Mouse (Mus musculus): ENCODE data around the gene Kif17. TPM values are rescaled to one million over a fixed set of nuclear protein-coding genes. Genes with fewer than 3 reads are reported as not detected.

Kif17 gene
- 10 to 100 TPM; 17.8 to 18.3 TPM for total RNA-seq (2021)

DNA sequence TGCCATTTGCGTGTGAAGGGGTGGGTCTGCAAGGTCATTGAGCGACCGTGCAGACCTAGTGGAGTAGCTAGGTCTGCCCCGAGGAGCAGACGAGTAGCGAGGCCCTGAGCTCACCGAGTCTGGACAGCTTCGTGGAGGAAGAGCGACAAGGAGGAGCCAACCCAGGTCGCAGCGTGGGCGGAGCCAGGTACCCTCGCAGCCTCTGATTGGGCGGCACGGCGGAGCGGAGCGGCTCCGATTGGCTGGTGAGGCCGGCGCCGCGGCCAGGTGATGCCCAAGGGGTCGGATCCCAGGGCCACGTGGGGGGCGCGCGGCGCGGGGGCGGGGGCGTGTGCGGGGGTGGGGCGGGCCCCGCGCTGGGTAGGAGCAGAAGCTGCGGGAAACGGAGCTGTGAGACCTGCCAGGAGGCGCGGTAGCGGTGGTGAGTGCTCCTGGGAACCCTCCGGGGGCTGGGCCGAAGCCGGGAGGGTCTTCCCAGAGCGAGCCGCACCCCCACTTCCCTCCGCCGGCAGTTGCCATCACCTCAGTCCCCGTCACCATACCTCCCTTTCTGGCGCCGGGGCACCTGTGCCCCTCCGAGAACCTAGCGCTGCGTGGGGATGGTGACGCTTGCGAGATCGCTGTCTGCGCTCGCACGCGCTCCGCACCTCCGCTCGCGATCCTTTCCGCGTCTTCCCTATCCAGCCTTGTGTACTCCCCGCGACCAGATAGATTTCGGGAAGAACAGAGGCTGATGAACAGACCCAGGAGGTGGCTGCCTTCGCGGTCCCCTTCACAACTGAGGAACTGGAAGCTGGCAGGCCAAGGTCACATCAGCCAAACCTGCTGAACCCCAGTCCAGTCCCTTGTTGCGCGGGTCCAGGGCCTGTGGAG, at the start of gene Kif17, which contains the start of gene Sh2d5:
Gene Kif17 (plus strand): TSS at position 348 of the 873 bp plus-strand sequence.
Gene Sh2d5 (plus strand): TSS at position 316 of the 873 bp plus-strand sequence.
- DNase-seq, result peak; percentile 86 to 87

DNA sequence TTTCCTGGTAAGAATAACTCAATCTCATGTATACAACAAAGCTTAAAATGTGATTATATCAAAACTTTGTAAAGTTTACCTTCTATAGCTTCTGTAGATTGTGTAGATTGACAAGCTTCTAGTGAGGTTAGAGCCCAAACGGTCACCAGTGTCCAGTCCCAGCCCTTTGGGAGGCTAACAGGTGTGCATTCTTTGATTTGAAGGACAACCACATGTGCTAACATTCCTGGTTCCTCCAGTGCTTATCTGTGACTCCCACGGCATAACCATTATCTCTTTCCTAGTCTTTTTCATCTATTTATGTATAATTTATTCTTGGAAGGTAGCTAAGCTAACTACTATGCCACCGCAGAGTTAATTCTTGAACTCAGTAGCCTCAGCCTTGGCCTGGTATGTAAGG, 49.5 kb upstream of the Kif17 start:
- DNase-seq, result no peak

- DNase-seq, result no peak
Measured at GRCm38 (mm10) chr4:138201696-138202095, 48.5 kb upstream of the Kif17 start.

DNA sequence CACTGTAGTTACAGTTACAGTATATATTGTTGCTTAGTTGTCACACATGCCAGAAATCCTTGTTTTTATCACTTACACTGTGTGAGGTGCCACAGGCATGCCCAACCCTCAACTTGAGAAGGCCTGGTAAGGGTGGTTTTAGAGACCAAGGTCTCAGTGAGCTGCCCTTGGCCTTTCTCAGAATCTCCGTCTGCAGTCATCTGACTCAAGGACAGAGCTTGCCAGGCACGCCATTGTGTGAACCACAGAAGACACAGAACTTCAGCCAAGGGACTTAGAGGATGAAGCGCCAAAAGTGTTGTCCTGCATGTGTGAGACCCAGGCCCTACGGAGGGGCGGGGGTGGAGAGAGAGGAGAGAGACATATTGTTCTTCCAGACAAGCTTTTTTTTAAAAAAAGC, 40.1 kb upstream of the Kif17 start:
- no peak for DNase-seq

DNA sequence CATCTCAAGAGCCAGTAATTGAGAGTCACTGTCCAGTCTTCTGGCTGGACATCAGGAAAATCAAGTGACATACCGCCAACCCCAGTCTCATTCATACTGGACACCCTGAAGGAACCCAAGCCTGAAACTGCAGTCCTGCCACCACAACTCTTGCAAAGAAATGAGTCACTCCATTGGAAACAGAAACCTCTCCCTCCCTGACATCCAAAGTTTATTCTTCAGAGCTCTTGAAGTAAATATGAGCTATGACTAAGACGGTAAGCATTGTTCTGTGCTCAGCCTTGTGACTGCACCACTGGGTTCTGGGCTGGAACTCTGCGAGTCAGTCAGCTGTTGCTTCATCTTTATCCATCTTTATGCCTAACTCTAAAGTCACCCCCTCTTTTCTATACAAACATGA, 36.4 kb upstream of the Kif17 start:
- no peak for DNase-seq

DNA sequence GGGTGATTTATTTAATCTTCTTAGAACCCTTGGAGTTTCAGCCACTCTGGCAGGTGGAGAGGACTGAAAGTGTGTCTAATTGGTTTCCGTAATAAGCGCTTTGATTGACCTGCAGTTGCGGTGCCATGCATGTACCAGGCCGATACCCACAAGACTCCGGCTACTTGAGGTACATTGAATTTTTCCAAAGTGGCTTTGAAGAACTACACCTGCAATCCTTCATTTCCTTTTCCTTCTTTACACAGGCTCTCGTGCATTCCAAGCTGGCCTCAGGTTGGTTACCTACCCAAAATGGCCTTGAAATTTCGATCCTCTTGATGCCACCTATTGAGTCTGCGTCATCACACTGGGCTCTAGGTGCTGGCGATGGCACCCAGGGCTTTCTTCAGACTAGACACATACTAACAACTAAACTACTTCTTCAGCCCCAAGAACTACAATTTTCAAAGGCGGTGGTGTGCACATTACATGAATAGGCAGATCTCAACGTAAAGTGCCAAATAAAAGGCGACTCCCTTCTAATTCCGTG, 34.5 kb upstream of the Kif17 start:
- no peak for DNase-seq

- DNase-seq, result peak; percentile 74 to 76
Measured at GRCm38 (mm10) chr4:138216200-138216890, 33.9 kb upstream of the Kif17 start, which contains the start of gene Hp1bp3. Hp1bp3 (plus strand) TSS chr4:138216296.

DNA sequence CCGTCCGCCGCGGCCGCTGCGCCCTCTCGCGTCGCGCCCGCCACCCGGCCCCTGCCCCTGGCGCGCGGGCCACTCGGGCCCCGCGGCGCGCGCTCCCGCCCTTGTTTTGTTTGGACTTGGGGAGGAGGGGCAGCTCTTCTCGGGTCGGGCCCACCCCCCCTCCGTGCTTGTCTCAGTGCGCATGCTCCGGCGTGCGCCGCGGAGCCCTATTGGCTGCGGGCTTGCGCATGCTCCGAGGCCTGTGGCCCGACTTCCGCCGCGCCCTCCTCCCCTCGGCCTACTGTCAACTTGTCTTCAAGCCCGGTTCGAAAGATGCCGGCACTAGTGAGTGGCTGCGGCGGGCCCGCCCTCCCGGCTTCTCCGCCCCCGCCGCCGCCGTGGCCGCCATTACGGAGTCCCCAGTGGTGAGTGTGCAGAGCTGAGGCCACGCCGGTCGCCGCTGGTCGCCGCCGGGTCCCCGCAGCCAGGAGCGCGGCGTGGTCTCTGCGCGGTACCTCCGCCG, 33.3 kb upstream of the Kif17 start:
- DNase-seq, result peak; percentile 97

DNA sequence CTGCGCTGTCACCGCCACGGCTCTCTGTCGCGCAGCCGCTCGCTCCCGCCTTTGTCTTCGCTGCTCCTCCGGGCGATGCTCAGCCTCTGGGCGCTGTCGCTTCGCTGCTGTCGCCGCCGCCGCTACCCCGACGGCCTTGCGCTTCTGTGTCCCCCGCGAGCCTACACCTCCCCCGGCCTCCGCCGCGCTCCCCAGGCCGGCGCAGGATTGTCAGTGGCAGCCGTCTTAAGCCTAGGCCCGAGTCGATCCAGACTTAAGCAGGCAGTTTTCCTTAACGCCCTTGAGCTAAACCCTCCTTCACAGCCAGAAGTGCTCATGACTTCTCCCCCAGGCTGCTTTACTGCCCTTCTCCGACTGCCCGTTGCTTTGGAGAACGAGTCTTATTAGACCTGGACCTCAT, 32.8 kb upstream of the Kif17 start:
- peak in 1 of 2 experiments; percentile 39 for DNase-seq

DNA sequence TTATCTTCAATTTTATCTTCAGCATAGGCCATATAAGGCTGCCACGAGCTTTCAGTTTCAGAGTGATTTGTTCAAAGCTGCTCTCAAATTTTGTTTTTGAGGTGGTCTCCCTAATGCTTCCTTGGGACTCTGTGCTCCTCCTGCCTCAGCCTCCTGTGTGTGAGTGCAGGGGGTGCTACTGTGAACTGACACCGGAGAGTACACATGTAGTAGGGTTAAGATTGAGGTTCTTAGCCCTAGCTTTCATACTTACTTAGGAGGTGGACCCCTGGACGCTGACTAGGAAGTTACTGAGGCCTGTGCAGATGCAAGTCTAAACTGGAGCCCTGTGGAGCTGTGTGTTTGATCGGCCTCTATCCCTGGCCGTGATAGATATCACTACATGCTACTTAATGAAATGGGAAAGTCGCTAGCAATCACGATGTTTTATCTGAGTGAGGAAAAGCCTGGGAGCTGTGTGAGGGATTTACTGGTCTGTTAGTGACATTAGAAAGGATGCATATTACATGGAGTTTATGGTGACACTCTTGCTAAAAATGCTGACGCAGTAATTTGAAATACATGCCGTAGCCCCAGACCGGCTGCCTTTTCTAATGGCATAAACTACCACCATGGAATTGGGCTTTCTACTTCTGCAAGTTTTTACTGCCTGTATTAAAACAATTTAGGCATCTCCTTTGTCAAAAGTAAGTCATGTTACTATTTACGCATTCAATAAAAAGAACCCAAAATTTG, 32.1 kb upstream of the Kif17 start:
- DNase-seq, result no peak

GRCm38 (mm10) chr4:138219331-138219730, 30.9 kb upstream of the Kif17 start:
- no peak for DNase-seq

DNA sequence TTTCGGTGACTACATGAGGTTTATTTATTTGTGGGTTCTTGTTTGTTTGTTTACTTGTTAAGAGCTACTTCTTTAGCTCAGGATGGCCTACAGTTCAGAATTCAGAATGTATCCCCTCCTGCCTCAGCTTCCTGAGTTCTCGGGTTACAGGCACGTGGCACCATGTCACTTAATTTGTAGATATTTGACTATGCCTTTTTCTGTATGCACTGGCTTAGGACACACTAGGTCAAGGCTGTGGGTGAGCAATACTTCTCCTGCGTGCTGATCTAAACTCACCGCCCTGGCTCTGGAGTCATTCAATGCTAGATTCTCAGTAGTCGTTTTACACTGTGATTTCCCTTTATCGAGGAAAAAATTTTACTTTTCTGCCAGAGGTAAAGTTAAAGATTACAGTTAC, 29.5 kb upstream of the Kif17 start:
- no peak for DNase-seq

GRCm38 (mm10) chr4:138221406-138221805, 28.8 kb upstream of the Kif17 start:
- no peak for DNase-seq

DNA sequence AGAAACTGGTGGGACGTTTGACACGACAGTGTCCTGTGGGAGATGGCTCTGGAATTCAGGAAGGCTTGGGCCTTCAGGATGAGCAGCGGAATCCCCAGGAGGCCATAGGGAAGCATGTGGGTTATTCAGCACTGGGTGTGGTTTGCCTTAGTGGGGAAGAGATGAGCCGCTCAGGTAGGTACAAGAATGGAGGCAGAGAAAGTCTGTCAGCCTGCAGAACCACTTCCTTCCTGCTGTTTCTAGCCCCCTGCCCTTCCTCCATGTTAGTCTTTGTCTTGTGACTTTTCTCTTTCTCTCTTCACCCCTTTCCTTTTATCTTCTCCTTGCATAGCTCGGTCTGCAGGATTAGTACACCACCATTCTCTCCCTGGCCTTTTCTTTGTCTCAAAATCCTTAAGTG, 27.8 kb upstream of the Kif17 start:
- DNase-seq, result no peak

DNA sequence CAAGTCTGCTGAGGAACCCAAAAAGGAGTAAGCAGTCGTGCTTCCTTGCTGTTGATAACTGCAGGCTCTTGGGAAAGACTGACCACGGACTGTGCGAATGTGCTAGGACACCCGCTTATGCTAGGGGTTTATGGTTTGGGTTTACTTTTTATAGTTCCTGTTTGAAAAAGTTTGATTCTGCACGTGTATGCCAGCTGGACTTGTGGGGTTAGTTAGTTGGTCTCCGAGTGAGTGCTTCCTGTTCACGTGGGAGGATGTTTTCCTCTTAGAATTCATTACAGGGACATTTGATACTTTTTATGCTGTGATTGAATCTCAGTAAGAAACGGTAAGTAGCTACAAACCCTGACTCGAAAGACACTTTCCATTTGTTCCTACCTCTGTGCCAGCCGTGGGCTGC, 26.6 kb upstream of the Kif17 start:
- DNase-seq, result no peak

DNA sequence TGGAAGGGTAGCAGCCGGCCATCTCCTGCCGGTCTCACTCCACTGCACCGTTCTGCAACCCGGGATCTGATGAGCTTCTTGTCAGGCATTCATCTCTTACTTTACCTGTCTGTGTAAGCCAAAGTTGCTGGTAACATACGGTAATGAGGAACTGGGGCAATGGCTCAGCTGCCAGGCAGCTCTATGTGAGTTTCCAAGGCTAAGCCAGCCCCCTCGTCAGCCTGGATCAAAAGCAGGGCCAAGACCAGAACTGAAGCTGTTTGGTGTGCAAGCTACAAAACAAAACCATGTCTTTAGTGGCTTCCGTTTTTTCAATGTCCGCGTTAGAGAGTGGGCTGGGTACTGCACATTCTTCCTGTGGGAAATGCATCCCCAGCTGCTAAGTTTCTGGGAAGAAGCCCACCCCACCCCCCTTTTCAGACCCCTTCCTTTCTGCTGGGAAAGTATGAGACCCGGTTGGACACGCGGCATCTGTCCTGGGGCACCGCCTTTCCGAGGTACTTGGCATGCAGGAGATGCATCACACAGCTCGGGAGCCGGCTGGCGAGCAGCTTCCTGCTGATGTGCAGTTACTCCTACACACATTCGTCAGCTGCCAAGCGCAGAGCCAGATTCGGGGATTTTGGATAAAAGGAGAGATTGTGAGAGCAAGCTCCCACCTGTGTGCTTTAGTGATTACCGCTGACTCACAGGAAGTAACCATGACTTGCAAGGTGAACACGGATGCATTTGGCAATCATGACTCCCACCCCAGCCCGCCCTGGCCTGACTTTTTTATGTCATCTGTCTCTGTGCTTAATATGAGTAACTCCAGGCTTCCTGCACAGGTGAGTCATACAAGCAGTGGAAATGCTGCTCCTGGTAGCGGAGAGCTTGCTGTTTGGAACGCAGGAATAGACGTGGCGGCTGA, 3.2 kb upstream of the Kif17 start:
- DNase-seq, result peak; percentile 57 to 67

GRCm38 (mm10) chr4:138251819-138252218, 1.6 kb downstream of the Kif17 start:
- DNase-seq, result peak in 1 of 2 experiments; percentile 16

DNA sequence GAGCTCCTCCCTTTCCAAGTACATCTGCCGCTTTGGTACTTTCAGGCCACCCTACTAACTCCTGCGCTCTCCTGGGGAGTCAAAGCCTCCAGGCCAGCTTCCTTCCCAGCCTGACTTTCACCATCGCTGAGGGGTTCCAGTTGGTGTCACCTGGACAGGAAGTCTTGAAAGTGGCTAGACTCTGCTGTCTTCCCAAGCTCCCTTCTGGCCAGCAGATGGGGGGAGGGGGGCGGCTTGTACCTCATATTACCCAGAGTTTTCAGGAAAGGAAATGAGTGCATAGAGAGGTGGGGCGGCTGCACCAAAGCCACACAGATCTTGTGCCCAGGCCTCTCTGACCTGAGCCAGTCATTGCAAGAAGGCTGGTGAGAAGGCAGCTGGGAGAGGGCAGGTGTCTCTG, 2.0 kb downstream of the Kif17 start:
- DNase-seq, result no peak

GRCm38 (mm10) chr4:138257116-138257687, 7.0 kb downstream of the Kif17 start:
- no peak for DNase-seq

GRCm38 (mm10) chr4:138258663-138259062, 8.4 kb downstream of the Kif17 start:
- no peak for DNase-seq

DNA sequence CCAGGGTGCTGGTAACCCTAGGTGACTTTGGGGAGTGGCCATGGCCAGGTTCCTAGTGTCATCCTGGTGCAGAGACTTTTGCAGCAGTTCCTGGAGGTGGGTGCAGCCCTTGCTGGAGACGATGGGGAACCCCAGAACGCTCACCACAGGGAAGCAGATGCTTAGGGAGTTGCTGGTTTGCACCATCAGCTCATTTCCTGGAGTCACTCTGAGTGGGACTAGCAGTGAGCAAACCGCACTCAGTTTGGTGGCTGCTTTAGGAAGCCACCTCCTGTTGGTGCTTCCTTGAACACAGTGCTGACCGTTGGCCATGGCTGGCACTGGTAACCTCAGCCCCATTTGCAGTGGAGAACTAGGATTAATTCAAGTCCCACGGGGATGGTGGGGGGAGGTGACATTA, 9.2 kb downstream of the Kif17 start:
- DNase-seq, result no peak
